Mouse (Mus musculus) layer of hippocampus, postnatal 10 days (tissue): Measurements from ENCODE around the gene Ly75. TPM values are rescaled to one million over a fixed set of nuclear protein-coding genes. Genes with fewer than 3 reads are reported as not detected.
A peak's percentile ranks its signal among the peaks of the same experiment; 100 is the strongest.

ENCODE experiments used
- DNase-seq, 2 experiments: peaks; one replicate each; pipeline ENCODE4 v3.0.0; 2021; ENCODE audit warnings: low spot score in 2 of 2
- long read RNA-seq: library from polyadenylated mRNA; stranded (forward); transcript quantifications from one replicate; pipeline ENCODE4 v2.0.0, GENCODE M21; 2023
- total RNA-seq, 2 experiments: library from RNA; stranded (reverse); gene quantifications; 2 replicates each; pipeline ENCODE4 v1.2.3; 2021

Gene Ly75
- 1 to 10 TPM; 7.2 to 7.3 TPM for total RNA-seq
- long read RNA-seq, partial matches to known transcripts: 3 of 4 reads
- long read RNA-seq, other reads (novel, unspliced or antisense): 1 of 4 reads

DNA sequence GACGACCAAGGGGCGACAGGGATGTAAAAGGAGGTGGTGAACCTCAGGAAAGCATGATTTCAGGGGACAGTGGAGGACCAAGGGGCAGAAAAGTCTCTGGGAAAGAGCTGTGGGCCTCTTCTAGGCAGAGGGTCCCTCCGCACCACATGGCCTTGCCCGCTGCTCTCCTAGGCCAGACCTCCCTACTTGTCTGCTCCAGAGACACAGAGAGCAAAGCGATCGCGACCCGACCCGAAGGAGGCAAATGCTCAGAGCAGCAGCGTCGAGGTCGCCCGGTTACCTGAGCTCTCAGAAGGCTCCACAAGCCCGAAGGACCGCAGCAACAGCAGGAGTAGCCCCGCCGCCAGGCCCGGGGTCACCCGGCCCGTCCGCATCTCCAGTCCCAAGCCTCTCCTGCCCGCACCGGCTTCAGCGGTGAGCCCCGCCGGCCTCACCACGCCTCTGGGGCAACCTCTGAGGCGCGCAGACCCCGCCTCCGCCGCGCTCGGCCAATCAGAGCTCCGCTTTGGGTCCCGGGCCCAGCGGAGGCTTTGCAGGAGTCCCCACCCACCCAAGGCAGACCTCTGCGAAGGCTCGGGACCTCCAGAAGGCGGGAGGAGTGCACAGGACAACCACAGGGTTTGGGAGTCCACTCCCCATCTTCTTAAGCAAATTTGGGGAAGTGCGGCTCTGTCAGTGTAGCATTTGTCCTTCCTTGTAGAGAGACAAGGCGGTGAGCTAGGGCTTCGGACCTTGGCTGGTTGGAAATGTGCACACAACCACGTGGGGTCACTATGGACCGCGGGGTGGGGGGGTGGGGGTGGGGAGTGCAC, at the start of gene Ly75:
Ly75 (minus strand) TSS at position 446 of the 812 bp plus-strand sequence.
- DNase-seq: peak; percentile 44 to 65

DNA sequence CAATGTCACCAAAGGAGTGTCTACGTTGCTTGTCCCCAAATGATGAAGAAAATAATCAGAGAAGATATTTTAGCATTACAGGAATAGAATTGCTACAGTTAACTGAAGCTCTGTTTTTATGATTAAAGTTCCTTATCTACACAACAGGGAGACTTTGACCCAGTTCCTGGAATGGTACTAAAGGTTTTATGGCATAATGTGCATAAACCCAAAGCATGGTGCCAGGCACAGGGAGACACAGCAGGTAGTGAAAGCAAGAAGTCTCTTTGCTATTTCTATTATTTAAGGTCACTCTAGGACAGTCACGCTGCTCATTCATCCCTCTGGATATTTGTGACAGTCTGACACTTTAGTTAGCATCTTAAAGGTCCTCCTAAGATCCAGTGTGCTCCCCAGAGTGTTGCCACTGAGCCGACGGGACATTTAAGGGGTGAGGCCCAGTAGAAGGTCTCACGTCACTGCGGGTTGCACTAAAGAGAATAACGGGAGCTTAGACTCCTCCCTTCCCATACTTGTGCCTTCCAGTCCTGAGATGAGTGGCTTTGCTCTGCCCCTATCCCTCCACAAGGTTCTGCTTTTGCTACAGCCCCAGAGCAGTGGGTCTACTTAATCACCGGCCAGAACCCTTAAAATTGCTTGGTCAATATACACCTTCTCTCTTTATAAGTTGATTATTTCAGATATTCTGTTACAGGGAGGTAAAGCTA, 47.4 kb upstream of the Ly75 start:
- no peak for DNase-seq

DNA sequence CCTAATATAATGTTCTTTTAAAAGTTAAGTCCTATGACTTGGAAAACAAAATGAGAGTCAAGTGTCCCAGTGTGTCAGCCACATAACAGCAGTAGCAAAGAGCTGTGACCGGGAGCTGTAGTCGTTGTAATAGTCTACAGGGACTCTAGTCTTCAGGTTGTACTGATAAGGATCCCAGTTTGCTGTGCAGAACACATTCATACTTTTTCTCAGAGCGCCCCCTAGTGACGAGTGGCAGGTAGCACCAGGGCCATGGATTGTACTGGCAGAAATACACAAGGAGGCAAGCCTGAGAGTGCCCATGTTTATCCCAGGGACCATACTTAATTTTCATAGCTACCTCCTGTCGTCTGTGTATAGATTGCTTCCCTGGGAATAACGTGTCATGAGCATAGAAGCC, 35.0 kb upstream of the Ly75 start:
- peak; percentile 75 to 85 for DNase-seq

DNA sequence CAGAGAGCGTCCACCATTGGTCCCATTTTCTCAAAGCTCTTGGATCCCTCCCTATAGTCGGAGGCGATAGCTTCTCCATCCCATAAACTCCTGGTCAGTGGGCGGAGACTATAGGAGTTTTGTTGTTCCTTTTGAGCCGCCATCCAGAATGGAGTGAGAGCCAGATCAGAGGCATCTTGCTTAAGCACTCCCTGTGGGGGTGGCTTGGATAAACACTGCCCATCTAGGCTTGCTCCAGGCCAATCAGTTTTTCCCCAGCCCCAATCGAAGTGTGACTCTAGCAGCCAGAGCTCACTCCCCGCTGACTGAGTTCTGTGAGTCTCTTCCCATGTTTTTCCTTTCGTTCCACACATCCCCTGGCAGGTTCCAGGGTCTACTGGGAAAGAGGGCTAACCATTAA, 31.2 kb upstream of the Ly75 start:
- no peak for DNase-seq

DNA sequence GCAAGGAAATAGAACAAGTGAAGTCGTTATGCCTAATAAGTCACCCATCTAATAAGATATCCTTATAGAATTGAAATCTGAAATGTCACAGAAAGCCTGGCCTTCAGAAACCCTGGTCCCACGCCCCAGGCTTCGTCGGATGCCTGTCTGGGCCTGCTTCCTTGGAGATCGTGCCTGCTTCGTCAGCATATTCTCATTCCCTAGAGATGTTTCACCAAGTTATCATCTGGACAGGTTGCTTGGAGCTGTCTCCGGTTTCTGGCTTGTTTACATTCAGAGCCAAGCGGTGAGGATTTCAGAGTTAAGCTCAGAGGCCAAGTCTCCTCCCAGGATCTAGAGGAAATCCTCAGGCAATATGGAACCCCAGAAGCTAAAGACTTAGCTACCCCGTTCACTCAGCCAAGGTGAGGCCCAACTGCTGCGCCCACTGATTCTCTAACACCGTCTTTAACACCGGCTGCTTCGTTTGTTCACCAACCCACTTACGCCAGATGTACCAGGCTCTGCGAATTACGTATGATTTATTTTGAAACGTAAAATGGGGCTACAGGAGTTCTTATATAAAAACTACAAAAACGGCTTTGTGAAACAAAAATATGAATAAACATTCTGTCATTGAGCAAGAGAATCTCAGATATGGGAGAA, 30.0 kb upstream of the Ly75 start:
- no peak for DNase-seq

DNA sequence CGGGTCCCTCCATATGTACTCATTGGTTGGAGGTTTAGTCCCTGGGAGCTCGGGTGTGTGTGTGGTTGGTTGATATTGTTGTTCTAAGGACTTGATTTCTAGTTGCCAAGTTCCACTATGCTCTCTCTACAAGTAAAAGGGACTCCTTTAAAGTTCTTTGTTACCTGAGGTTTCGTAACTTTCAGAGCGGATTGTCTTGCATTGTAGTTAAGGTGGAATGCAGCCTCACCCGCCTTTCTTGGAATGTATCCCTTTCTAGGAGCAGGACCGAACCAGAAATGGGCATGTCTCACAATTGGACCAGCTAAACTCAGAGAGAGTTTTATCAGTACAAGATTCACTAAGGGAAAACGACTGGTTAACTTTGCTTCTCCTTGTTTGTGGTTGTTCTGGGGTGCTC, 28.1 kb upstream of the Ly75 start:
- no peak for DNase-seq

DNA sequence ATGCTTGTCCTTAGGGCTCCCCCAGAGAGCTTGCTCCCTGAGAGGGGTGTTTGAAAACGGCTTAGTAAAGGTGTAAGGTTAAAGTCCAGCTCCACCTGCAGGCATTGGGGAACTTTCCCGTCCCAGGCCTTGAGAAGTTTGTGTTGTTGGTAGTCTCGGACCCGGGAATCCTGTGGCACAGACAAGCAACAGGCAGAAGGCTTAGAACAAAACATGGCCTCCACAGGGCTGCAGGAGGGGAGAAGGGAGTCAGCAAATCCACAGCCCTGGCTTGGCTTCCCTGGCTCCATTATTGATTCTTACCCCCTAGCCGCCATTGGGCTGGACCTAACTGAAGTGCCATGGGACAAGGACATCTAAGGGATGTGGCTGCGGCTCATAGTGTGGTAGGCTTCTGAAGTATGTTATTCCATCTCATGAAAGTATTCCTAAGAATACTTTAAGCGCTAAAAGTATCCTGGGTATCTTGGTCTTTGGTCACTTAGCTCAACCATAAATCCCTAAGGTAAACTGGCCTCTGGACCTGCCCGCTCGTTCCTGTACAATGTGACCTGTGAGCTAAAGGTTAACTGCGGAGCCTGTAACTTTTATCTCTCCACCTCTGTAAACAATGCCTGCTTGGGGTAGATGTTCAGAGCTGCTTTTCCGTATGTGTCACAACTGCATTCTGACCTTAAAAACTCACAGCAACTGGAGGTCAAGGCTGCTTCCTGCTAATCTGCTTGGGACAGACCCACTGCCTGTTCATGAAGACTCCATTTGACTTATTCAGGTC, 27.1 kb upstream of the Ly75 start:
- DNase-seq: no peak

DNA sequence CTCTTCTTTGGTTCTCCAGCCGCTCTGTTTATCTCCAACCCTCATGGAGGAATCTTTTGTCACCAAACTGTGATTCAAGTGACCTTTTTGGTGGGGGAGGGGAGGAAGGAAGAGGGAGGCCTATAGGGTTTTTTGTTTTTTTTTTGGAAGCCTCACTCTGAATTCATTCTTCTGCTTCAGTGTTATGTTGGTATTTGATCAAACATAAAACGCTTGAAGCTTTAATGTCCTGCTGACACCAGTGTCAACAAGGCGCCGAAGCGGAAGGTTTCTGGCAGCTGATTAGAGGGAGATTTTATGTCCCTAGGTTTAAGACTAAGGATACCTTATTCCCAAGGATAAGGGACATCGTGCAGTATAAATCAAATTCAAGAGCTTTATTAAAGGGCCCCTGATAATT, 26.1 kb upstream of the Ly75 start:
- DNase-seq: no peak

DNA sequence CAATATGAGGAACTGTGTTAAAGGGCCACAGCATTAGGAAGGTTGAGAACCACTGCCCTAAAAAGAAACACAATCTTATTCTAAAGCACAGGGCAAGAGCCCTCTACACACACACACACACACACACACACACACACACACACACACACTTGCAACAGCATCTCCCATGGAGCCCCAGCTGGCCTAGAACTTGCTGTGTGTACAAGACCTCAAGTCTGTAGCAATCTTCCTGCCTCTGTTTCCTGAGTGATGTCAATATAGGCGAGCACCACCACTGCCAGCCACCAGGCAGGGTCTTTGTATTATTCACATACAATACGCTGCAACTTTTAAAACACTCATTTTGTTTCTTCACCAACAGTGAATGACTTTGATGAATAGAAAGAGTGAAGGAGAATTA, 24.3 kb upstream of the Ly75 start:
- DNase-seq: no peak

DNA sequence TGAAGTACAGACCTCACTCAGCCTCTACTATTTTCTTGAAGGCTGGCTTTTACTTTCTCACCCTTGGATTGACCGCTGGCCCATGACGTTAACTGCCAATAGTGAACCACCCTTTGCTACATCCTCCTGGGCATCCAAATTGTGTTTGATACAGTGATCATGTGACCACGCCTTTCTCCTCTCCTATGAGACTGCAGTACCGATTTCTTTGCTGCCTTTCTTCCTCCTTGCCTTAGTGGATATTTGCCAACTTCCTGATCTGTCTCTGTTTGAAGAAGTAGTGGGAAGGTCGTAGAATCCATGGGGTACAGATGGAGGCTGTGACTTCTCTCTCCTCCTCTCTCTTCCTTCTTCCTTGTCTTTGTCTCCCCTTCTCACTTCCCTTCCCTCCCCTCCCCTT, 22.3 kb upstream of the Ly75 start:
- DNase-seq: no peak

DNA sequence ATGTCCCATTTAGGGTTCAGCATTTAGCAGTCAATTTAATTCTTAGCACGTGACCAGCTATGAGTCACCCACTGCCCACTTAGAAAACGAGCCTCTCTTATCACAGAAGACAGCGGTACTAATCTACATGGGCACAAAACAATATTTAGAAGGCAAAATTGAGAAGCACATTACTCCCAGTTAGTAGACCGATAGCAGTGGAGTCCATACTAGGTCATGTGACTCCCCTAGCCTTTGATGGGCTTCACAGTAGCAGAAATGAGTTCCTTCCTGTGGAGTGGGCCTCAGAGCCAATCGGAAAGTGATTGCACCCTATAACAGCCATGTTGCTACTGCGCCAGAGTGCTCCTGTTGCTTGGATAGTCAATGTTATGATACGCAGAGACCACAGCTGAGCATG, 21.7 kb upstream of the Ly75 start:
- no peak for DNase-seq

DNA sequence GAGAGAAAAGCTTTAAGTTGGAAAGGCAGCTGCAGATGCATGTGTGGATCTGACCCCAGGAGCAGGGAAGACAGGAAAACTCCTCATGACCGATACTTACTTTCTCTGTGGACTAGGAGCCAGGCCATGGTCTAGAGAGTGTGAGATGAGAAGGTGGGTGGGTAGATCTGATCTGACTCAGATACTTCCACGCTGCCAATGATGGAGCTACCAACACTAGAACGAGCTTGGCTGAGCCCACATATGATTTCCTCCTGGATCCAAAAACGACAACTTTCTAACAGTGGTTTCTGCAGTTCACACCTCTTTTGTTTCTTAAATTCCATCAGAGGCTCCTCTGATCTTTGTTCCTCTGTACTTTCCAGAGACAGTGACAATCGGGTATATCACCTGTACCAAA, 18.6 kb upstream of the Ly75 start:
- DNase-seq: no peak

DNA sequence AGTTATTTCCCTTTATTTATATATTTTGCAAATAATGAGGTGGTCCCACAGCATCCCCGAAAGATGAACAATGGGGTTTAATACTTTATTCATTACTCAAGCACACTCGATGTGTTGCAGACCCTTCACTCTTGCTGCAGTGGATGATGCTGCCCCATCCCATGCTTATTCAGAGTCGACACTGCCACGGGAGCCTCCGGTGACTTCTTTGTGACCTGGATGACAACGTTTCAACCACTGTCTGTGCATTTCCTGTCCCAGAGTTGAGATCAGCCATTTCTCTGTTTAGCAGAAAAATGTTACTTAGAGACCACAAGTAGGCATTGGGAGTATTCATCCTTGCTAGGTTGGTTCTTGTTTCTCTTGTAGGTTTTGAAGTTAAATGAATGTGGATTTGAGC, 10.7 kb upstream of the Ly75 start:
- no peak for DNase-seq

DNA sequence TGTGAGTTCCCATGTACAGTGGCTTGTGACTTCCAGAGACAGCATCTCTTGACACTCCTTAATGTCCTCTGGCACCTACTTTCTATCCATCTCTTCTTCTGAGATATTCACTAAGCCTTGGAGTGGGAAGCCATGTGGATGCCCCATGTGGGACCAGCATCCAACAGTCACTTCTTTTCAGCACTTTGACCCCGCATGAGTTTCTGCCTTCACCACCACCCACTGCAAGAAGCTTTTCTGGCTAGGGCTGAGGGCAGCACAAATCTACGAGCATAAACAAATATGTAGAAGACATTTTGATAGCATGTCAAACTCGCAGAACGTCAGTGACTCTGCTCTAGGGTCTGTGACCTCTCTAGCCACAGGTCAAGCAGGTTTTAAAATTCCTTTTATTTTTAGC, 9.2 kb upstream of the Ly75 start:
- DNase-seq: no peak

DNA sequence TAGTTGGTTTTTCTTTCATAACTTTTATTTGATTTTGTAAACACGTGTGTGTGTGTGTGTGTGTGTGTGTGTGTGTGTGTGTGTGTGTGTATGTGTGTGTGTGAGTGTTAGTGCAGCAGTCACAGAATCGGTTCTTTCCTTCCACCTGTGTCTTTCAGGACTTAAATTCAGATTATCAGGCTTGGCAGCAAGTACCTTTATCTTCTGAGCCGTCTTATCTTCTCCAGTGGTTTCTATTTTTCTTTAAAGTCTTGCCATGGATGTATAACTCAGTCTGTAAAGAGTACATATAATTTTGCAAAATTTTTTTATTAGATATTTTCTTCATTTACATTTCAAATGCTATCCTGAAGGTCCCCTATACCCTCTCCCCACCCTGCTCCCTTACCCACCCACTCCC, 4.3 kb upstream of the Ly75 start:
- DNase-seq: no peak

DNA sequence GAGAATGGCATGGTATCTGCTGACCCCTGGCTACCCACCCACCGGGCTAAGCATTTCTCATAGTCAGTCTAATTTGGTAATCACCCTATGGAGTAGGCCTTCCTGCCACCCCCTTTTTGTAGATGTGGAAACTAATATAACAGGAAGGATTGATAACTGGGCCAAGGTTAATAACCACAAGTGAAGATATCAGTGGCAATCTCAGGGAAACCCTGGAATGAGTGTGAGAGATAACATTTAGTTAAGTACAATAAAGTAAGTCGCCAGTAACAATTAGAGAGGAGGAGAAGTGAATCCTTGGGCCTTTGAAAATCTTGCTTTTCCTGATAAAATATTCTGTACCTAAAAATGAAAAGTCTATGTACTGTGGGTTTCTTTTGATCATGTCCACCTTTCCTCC, 3.7 kb upstream of the Ly75 start:
- no peak for DNase-seq

DNA sequence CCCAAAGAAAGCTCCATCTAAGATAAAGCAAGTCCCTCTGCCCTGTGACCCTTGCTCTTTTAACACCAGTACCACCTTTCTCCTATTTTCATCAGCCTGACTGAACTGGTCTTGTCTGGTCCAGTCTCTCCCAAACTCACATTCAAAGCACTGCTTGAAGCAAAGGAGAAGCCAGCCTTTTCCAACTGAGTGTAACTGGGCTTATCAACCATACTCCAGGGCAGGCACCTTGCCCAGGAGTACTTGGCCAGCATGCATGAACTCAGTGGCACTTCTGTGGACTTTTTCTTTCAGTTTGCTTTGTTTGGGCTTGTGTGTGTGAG, 1.6 kb upstream of the Ly75 start:
- no peak for DNase-seq

DNA sequence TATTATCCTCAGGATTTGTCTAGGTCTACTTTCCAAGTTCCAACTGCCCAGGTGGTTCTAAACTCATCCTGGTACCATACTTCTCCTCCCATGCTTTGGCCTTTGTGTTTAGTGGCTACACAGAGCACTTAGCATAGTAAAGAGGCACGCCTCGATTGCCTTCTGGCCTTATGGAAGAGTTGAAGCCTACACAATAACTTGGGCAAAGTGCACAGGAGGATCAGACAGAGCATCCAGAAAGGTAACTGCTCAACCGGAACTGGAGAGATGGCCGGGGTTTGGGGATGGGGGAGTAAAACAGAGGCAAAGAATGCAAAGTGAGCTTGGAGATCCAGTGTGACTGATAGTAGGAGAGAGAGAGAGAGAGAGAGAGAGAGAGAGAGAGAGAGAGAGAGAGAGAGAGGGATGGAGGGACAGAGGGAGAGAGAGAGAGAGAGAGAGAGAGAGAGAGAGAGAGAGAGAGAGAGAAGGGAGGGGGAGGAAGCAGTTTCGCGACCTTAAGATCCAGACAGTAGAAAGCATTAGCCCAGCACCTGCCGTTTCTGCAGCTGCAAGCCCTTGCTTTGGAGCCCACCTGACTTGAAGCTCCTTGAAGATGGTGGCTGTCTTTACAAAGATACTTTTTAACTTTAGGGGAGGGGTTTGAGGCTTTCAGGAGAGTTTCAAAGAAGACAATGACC, 1.1 kb upstream of the Ly75 start:
- no peak for DNase-seq

DNA sequence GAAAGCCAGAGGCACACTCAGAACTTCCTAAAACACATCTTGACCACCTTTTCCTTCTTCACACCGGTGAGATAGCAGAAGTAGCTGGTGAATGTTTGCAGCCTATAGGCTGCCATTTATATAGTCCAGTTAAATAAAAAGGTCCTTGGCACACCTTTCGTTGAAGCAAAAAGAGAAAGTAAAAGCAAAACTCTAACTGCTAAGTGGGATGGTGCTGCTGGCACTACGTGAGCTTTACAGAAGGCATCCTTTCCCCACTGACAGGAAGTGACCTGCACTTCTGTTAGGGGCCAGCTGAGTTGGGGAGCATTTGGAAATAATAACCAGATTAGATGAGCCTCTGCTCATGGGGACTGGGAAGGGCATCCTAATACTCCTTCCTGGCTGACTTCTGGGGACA, 757 bp downstream of the Ly75 start:
- no peak for DNase-seq

DNA sequence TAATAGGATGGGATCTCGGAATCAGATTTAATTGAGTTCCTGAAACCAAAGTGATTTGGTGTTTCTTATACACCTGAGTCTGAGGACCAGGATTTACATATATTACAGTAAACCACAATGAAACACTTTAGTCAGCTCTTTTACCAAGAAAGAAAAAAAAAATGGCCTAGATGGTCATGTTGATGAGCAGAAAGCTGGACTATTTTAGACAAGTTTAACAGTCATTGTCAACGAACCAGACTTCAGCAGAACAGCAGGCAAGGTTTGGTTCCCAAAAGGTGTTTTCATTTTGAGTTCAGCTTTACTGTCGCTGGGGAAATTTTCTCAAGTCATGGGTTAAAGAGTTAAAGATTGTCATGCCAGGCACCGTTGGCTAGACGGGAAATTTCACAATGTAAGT, 5.8 kb downstream of the Ly75 start:
- DNase-seq: no peak

DNA sequence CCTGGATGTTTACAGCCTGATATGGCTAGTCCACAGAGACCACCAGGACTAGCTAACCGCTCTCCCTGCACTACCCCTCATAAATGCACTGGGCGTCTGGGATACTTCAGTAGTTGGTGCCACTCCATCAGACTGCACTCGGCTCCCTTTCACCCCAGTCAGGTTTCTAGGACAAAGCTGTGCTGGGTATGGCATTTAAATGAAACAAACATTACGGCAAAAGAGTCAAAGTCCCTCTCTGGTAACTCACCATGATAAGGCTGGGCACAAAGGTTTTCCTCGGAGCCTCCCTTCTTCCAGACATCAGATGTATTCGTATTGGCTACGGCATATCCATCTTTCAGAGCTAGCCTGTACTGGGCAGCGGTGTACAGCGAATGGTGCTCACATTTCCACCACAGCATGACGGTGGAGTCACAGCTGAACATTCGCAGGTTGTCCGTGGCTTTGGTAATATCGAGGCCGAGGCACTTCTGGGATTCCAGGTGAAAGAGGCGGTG, 7.4 kb downstream of the Ly75 start:
- no peak for DNase-seq
